Mouse (Mus musculus) A20 (cell line): ENCODE data around the gene 4930550L24Rik.

Experiments
- DNase-seq: peaks from one replicate; pipeline ENCODE4 v3.0.0-alpha.2; 2011; ENCODE audit warnings: low read depth, low spot score

Gene 4930550L24Rik

DNA sequence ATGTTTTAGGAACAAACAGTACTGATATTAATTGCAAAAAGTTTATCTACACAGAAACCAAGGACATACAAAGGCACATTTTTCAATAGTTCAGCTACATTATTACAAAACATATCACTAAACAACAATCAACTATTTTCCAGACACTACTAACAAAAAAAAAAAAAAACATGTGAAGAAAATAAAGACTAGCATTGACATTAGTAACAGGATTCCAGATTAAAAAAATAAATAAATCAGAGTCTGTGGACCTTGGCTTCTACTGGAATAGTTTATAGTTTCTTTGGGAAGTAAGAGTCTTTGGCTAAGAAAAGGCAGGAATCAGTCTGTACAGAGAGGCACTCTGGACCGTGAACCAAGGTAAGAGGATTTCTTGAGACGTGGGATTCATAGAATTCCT, at the start of gene 4930550L24Rik:
Gene 4930550L24Rik, plus strand, starts transcription at position 301 of the 400 bp plus-strand sequence.
- no peak for DNase-seq

DNA sequence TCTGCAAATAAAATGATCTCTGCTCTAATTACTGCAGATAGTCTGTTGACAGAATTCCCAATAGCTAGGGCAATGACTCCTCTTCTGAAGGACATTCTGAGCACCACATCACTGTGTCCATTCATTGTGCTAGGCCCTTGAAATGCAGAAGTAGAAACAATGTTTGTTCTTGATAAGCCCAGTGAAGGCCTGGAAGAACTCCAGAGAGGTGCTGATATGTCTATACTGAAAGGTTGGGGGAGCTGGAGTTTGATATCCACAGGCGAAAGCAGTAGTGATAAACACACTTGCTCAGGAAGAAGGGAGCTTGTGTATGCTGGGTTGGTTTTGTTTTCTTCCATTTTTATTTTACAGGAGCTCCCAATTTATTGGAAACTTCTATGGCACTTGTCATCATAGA, 8.4 kb upstream of the 4930550L24Rik start:
- no peak for DNase-seq

DNA sequence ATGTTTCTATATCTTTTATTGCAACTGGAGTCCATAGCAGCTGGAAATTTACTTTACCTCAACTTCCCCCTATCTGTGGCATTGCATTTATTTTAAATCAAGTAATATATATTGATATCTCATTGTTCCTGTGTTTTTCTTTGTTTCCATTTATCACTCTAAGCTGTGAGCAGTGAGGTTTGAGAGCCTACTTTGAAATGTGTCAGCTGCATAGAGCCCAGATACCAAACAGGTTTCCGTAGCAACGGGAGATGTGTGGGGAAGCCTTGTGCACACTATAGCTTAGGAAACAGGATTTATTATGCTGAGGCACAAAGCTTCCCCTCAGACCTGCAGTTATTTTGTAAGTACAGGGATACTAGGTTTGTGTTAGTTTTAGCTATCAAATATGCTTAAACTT, 58.8 kb downstream of the 4930550L24Rik start:
- DNase-seq: no peak
